Mouse (Mus musculus): ENCODE results near the gene Rhbdl3. TPM values are rescaled to one million over a fixed set of nuclear protein-coding genes. Genes with fewer than 3 reads are reported as not detected.

Gene Rhbdl3
- polyA plus RNA-seq, 1 experiment from 2014 or later, result 9.0 TPM

DNA sequence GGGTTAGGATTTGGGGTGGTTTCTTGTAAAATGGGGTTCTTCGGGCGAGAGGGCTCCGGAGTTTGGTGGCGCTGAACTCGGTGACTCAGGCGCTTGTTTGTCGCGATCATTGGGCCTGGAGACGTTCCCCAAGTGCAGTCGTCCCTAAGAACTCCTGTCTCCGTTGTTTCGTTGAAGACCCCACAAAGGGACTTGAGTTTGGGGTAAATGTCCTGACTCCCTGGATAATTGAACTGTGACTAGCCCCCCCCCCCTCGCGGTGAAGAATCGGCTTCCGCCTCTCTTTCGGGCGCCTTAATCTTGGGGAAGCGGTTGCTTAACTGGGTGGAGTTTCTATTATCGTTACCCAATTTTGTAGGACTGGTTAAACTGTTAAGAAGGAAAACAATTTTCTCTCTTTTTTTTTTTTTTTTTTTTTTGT is 82.9 kb downstream of the Rhbdl3 start:
- peaks cover 10% of the 10 kb centered on the region; the same call in 1 of the 2 replicates for H3K4me1 ChIP-seq (replicated peaks; ENCODE audit: control insufficient read depth, insufficient read depth, low read length)

DNA sequence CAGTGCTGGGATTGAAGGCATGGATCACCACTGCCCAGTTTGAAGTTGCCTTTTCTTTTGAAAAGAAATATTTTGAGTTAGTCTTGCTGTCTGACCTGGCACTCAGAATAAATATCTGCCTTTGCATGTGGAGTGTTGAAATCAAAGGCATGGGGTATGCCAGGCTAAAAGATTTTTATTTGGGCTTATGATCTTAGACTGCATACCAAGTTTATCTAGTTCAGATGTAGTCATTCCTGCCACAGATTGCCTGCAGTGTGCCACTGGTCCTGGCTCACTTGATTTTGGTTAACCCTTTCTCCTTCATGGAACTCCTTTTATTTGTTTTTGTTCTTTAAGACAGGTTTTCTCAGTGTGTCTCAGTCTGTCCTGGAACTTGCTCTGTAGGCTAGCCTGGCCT is 83.7 kb downstream of the Rhbdl3 start:
- no peak for ATAC-seq (replicated peaks; ENCODE audit: low FRiP score)
- Histone ChIP-seq H3K9me3 (ENCODE audit: control insufficient read depth, low read length) (no peaks in the 10 kb centered on the region), H3K9ac (ENCODE audit: low read length) (peak overlapping the region; percentile 68), H3K4me3 (ENCODE audit: low read depth, low read length) (peak overlapping the region; percentile 97), H3K36me3 (ENCODE audit: control insufficient read depth, insufficient read depth, low read length) (peaks cover 4% of the 10 kb centered on the region), H3K4me2 (ENCODE audit: low read depth, low read length, severe bottlenecking) (peak overlapping the region; percentile 94), H3K27me3 (ENCODE audit: control insufficient read depth, insufficient read depth, low read length) (no peaks in the 10 kb centered on the region), H3K4me1 (replicated peaks; ENCODE audit: control insufficient read depth, insufficient read depth, low read length) (peaks cover 10% of the 10 kb centered on the region; the same call in 1 of the 2 replicates), H3K27ac (ENCODE audit: low read depth, low read length) (no peak overlapping the region)
- DNase-seq (ENCODE audit: low spot score), result no peak

More for the DNA sequence above, 82.9 kb downstream of the Rhbdl3 start:
- ATAC-seq (replicated peaks; ENCODE audit: low FRiP score), result peak; percentile 51; the same call in 1 of the 2 replicates
- Histone ChIP-seq H3K36me3 (ENCODE audit: control insufficient read depth, insufficient read depth, low read length) (no peaks in the 10 kb centered on the region; the same call in 1 of the 2 replicates), H3K4me2 (ENCODE audit: low read depth, low read length, severe bottlenecking) (peak overlapping the region; percentile 15; the same call in 1 of the 2 replicates), H3K27ac (ENCODE audit: low read depth, low read length) (peak overlapping the region; percentile 79), H3K4me3 (ENCODE audit: low read depth, low read length) (peak overlapping the region; percentile 97), H3K27me3 (ENCODE audit: control insufficient read depth, insufficient read depth, low read length) (no peaks in the 10 kb centered on the region), H3K9ac (ENCODE audit: low read length) (peak overlapping the region; percentile 99), H3K9me3 (ENCODE audit: control insufficient read depth, low read length) (no peaks in the 10 kb centered on the region)
- under 1% methylated on average over 20 of the region's 20 CpGs for WGBS
- DNase-seq (ENCODE audit: low spot score), result no peak

DNA sequence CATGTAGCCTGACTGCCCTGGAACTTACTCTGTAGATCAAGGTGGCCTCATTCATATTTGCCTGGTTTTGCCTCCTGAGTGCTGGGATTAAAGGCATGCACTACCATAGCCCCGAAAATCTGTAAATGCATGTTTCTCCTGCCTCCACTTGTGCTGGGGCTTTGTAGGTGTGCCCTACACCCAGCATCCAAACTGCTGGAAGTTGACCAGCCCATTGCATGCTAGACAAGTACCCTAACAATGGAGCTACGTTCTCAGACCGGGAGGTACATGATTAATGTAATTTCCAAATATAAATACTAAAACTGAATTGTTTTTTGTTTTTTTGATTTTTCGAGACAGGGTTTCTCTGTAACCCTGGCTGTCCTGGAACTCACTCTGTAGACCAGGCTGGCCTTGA is 84.3 kb downstream of the Rhbdl3 start:
- DNase-seq (ENCODE audit: low spot score) (no peak), ATAC-seq (replicated peaks; ENCODE audit: low FRiP score) (no peak)
- Histone ChIP-seq H3K4me1 (replicated peaks; ENCODE audit: control insufficient read depth, insufficient read depth, low read length) (peaks cover 10% of the 10 kb centered on the region; the same call in 1 of the 2 replicates), H3K4me3 (ENCODE audit: low read depth, low read length) (peak overlapping the region; percentile 97), H3K36me3 (ENCODE audit: control insufficient read depth, insufficient read depth, low read length) (peaks cover 4% of the 10 kb centered on the region), H3K27me3 (ENCODE audit: control insufficient read depth, insufficient read depth, low read length) (no peaks in the 10 kb centered on the region), H3K9me3 (ENCODE audit: control insufficient read depth, low read length) (no peaks in the 10 kb centered on the region), H3K4me2 (ENCODE audit: low read depth, low read length, severe bottlenecking) (peak overlapping the region; percentile 94), H3K27ac (ENCODE audit: low read depth, low read length) (no peak overlapping the region), H3K9ac (ENCODE audit: low read length) (peak overlapping the region; percentile 68)
- WGBS, result 70% methylated on average over 4 of the region's 4 CpGs

DNA sequence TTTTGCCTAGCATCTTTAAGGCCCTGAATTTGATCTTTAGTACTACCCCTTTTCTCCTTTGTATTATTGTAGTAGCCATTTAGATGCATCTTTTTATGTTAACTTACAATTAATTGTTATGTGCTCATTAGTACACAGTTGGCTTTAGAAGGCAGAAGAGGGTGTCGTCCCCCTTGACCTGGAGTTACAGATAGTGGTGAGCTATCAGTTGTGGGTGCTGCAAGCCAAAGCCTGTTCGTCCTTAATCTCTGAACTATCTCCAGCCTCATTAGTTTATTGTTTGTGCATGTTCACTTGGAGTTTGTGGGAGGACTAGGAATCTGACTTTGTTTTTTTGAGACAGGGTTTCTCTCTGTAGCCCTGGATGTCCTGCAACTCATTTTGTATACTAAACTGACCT is 86.1 kb downstream of the Rhbdl3 start:
- no peaks in the 10 kb centered on the region for H3K9me3 ChIP-seq (ENCODE audit: control insufficient read depth, low read length)
- DNase-seq (ENCODE audit: low spot score), result no peak
- no peaks in the 10 kb centered on the region for H3K27me3 ChIP-seq (ENCODE audit: control insufficient read depth, insufficient read depth, low read length)
- H3K36me3 ChIP-seq (ENCODE audit: control insufficient read depth, insufficient read depth, low read length), result peaks cover 8% of the 10 kb centered on the region
- peaks cover 10% of the 10 kb centered on the region; the same call in 1 of the 2 replicates for H3K4me1 ChIP-seq (replicated peaks; ENCODE audit: control insufficient read depth, insufficient read depth, low read length)
- WGBS, result 87% methylated on average over 2 of the region's 2 CpGs
- no peak for ATAC-seq (replicated peaks; ENCODE audit: low FRiP score)
- no peak overlapping the region for H3K4me2 ChIP-seq (ENCODE audit: low read depth, low read length, severe bottlenecking)
- H3K27ac ChIP-seq (ENCODE audit: low read depth, low read length), result no peak overlapping the region
- no peak overlapping the region for H3K9ac ChIP-seq (ENCODE audit: low read length)
- no peak overlapping the region for H3K4me3 ChIP-seq (ENCODE audit: low read depth, low read length)

DNA sequence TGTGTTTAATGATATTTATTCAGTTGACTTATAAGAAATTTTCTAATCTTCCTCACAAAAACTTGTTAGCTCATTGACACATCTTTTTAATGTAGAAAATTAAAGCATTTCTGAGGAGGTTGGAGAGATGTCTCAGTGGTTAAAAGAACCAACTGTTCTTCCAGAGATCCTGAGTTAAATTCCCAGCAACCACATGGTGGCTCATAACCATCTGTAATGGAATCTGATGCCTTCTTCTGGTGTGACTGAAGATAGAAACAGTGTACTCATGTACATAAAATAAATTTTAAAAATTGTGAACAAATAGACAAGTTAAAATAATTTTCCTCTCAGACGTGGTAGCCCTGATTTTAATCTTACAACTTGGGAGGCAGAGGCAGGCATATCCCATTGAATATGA is 89.2 kb downstream of the Rhbdl3 start:
- no peak overlapping the region for H3K27ac ChIP-seq (ENCODE audit: low read depth, low read length)
- H3K9ac ChIP-seq (ENCODE audit: low read length), result no peak overlapping the region
- peaks cover 11% of the 10 kb centered on the region for H3K36me3 ChIP-seq (ENCODE audit: control insufficient read depth, insufficient read depth, low read length)
- H3K4me2 ChIP-seq (ENCODE audit: low read depth, low read length, severe bottlenecking), result no peak overlapping the region
- H3K4me3 ChIP-seq (ENCODE audit: low read depth, low read length), result no peak overlapping the region
- WGBS, result 79% methylated on average over 1 of the region's 1 CpGs
- H3K9me3 ChIP-seq (ENCODE audit: control insufficient read depth, low read length), result no peaks in the 10 kb centered on the region
- peaks cover 3% of the 10 kb centered on the region; the same call in 1 of the 2 replicates for H3K4me1 ChIP-seq (replicated peaks; ENCODE audit: control insufficient read depth, insufficient read depth, low read length)
- DNase-seq (ENCODE audit: low spot score), result no peak
- ATAC-seq (replicated peaks; ENCODE audit: low FRiP score), result no peak
- H3K27me3 ChIP-seq (ENCODE audit: control insufficient read depth, insufficient read depth, low read length), result no peaks in the 10 kb centered on the region

DNA sequence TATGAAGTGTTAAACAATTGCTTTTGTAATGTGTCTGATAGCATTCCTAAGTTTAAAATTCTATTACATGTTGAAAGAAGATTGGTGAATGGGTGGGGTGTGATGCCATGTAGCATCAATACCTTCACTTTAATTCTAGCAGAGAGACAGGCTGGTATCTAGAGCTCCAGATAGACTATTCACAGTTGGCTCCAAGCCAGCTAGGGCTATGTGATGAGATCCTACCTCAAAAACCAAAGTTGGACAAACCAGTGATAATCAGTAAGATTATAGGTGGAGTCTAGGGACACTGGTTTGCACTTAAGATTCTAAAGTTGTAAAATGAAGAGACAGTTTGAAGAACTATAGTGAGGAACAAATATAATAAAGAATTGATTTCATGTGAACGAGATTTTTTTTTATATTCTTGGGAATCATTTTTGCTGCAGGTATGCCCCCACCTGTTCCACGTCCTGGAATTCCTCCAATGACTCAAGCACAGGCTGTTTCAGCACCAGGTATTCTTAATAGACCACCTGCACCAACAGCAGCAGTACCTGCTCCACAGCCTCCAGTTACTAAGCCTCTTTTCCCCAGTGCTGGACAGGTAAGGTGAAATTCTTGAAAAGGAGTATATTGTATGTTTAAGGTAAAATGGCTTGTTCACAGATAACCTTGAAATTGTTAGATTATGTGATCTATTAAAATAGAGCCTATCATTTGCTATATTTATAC is 90.9 kb downstream of the Rhbdl3 start:
- no peak overlapping the region for H3K9ac ChIP-seq (ENCODE audit: low read length)
- 93% methylated on average over 2 of the region's 2 CpGs for WGBS
- H3K4me2 ChIP-seq (ENCODE audit: low read depth, low read length, severe bottlenecking), result no peak overlapping the region
- H3K36me3 ChIP-seq (ENCODE audit: control insufficient read depth, insufficient read depth, low read length), result peaks cover 14% of the 10 kb centered on the region
- no peaks in the 10 kb centered on the region for H3K4me1 ChIP-seq (replicated peaks; ENCODE audit: control insufficient read depth, insufficient read depth, low read length)
- no peak overlapping the region for H3K27ac ChIP-seq (ENCODE audit: low read depth, low read length)
- H3K27me3 ChIP-seq (ENCODE audit: control insufficient read depth, insufficient read depth, low read length), result no peaks in the 10 kb centered on the region
- no peak for ATAC-seq (replicated peaks; ENCODE audit: low FRiP score)
- H3K9me3 ChIP-seq (ENCODE audit: control insufficient read depth, low read length), result no peaks in the 10 kb centered on the region
- H3K4me3 ChIP-seq (ENCODE audit: low read depth, low read length), result no peak overlapping the region
- no peak for DNase-seq (ENCODE audit: low spot score)

DNA sequence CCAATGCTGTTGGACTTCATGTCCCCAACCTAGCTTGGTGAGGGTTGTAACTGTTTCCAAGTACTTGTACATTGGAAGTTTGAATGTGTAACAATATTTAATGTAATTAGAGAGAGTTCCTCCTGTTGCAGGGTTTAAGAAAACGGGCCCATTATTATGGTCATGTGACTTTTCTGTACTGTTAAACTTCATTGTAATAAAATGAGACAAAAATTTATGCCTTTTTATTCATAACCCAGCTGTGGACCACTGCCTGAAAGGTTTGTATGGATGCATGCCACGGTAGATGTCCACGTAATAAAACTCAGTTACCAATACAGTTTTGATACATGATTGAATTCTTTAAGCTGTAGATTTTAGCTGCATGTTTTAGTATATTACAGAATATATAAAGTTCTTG is 95.2 kb downstream of the Rhbdl3 start:
- Histone ChIP-seq H3K9ac (ENCODE audit: low read length) (no peak overlapping the region), H3K9me3 (ENCODE audit: control insufficient read depth, low read length) (no peaks in the 10 kb centered on the region), H3K36me3 (ENCODE audit: control insufficient read depth, insufficient read depth, low read length) (peaks cover 13% of the 10 kb centered on the region; the same call in 1 of the 2 replicates), H3K27me3 (ENCODE audit: control insufficient read depth, insufficient read depth, low read length) (no peaks in the 10 kb centered on the region), H3K4me3 (ENCODE audit: low read depth, low read length) (no peak overlapping the region), H3K4me1 (replicated peaks; ENCODE audit: control insufficient read depth, insufficient read depth, low read length) (no peaks in the 10 kb centered on the region), H3K4me2 (ENCODE audit: low read depth, low read length, severe bottlenecking) (no peak overlapping the region), H3K27ac (ENCODE audit: low read depth, low read length) (no peak overlapping the region)
- DNase-seq (ENCODE audit: low spot score) (no peak), ATAC-seq (replicated peaks; ENCODE audit: low FRiP score) (no peak)
- 96% methylated on average over 3 of the region's 3 CpGs for WGBS

DNA sequence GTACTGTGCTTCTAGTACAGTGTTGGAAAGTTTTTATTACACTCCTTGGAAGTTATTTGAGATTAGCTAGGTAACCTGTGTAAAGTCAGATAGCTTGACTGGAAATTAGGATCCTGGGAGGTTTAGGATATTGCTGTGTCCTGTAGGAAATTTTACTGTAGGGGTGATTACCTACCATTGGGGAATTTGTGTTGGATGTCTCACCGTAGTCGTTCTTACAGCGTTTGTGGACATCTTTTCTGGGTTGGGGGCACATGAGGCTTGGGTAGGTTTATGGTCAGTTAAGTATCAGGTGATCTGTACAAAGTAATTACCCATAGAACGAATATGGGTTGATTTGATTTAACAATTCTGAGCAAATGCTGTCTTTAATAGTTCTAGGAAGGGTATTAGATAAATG is 95.9 kb downstream of the Rhbdl3 start:
- Histone ChIP-seq H3K27me3 (ENCODE audit: control insufficient read depth, insufficient read depth, low read length) (no peaks in the 10 kb centered on the region), H3K9ac (ENCODE audit: low read length) (no peak overlapping the region)

More for the DNA sequence above, 95.9 kb downstream of the Rhbdl3 start:
- Histone ChIP-seq H3K36me3 (ENCODE audit: control insufficient read depth, insufficient read depth, low read length) (peaks cover 13% of the 10 kb centered on the region; the same call in 1 of the 2 replicates), H3K9me3 (ENCODE audit: control insufficient read depth, low read length) (no peaks in the 10 kb centered on the region), H3K4me3 (ENCODE audit: low read depth, low read length) (no peak overlapping the region), H3K27ac (ENCODE audit: low read depth, low read length) (no peak overlapping the region), H3K4me1 (replicated peaks; ENCODE audit: control insufficient read depth, insufficient read depth, low read length) (no peaks in the 10 kb centered on the region), H3K4me2 (ENCODE audit: low read depth, low read length, severe bottlenecking) (no peak overlapping the region)
- DNase-seq (ENCODE audit: low spot score) (no peak), ATAC-seq (replicated peaks; ENCODE audit: low FRiP score) (no peak)
- 90% methylated on average over 4 of the region's 4 CpGs for WGBS
